Comparison of ENCODE assay signal across 11 mouse cellular contexts in genomic region chr15:85903826-85904225, GRCm38 (mm10). TPM values are rescaled to one million over a fixed set of nuclear protein-coding genes. Genes with fewer than 3 reads are reported as not detected.
A peak's percentile ranks its signal among the peaks of the same experiment; 100 is the strongest.
DNase-seq lines count a peak whose midpoint lies in the region; ATAC-seq and TF ChIP-seq lines count a peak whose summit lies in the region.
"Had no signal": no experiment of that assay in that cellular context is flagged by ENCODE, and none has a peak within 500 bp of the region (broad histone marks: within the 10 kb centered on the region; RNA-seq: fewer than 3 reads in every experiment).

No protein-coding gene starts in this region.

- no peak for ATAC-seq in liver, embryonic 14.5 days (ENCODE audit: insufficient read depth)
- ATAC-seq: activated CD4-positive, CD25-positive, alpha-beta regulatory T cell, adult 4 months had no signal

- no peaks in the 10 kb centered on the region for H3K79me2 ChIP-seq in C2C12 (ENCODE audit: control insufficient read depth, insufficient read depth)

- no peak overlapping the region for H3K9ac ChIP-seq in liver, embryonic 14.5 days (replicated peaks)
- H3K9ac ChIP-seq: kidney, embryonic 15.5 days had no signal

- H3K79me3 ChIP-seq in C2C12 (ENCODE audit: low read depth), result no peaks in the 10 kb centered on the region

- H3K36me3 ChIP-seq in C2C12 (ENCODE audit: control insufficient read depth, insufficient read depth), result no peaks in the 10 kb centered on the region
- no peaks in the 10 kb centered on the region for H3K36me3 ChIP-seq in liver, embryonic 14.5 days (replicated peaks; ENCODE audit: control insufficient read depth, insufficient read depth, low read depth)
- H3K36me3 ChIP-seq in midbrain, embryonic 10.5 days, result peaks cover 82% of the 10 kb centered on the region

- no peak overlapping the region for H3K27ac ChIP-seq in layer of hippocampus, adult 2 months
- H3K27ac ChIP-seq in liver, embryonic 14.5 days, result no peak overlapping the region
- no peak overlapping the region for H3K27ac ChIP-seq in midbrain, embryonic 10.5 days (replicated peaks)
- H3K27ac ChIP-seq: kidney, embryonic 15.5 days had no signal

- peaks cover 11% of the 10 kb centered on the region for H3K27me3 ChIP-seq in C2C12 (ENCODE audit: control insufficient read depth, insufficient read depth, insufficient read length)
- no peaks in the 10 kb centered on the region for H3K27me3 ChIP-seq in liver, embryonic 14.5 days (ENCODE audit: control insufficient read depth, insufficient read depth, low read length)
- no peaks in the 10 kb centered on the region for H3K27me3 ChIP-seq in midbrain, embryonic 10.5 days (ENCODE audit: low read depth, poor library complexity, severe bottlenecking)
- H3K27me3 ChIP-seq: kidney, embryonic 15.5 days had no signal

- no peak overlapping the region for H3K4me3 ChIP-seq in layer of hippocampus, adult 2 months
- no peak overlapping the region for H3K4me3 ChIP-seq in C2C12 (ENCODE audit: insufficient read depth, poor library complexity, severe bottlenecking)
- no peak overlapping the region for H3K4me3 ChIP-seq in liver, embryonic 14.5 days (ENCODE audit: insufficient read depth in 1 of 2, low read depth in 2 of 2, low read length in 2 of 2)
- H3K4me3 ChIP-seq in midbrain, embryonic 10.5 days, result no peak overlapping the region
- H3K4me3 ChIP-seq: kidney, embryonic 15.5 days had no signal

- no peak overlapping the region for H3ac ChIP-seq in C2C12 (ENCODE audit: control insufficient read depth, insufficient read length, low read depth)

- H3K9me3 ChIP-seq in liver, embryonic 14.5 days (ENCODE audit: control insufficient read depth, low read length), result no peaks in the 10 kb centered on the region
- no peaks in the 10 kb centered on the region for H3K9me3 ChIP-seq in midbrain, embryonic 10.5 days (replicated peaks)
- H3K9me3 ChIP-seq: kidney, embryonic 15.5 days had no signal

- no peak for TF ChIP-seq EP300 in liver, embryonic 14.5 days (IDR thresholded peaks at IDR 0.05; ENCODE audit: low read depth)

- DNase-seq in layer of hippocampus, adult 2 months (ENCODE audit: low spot score in 2 of 2), result no peak
- no peak for DNase-seq in layer of hippocampus, adult 9-11 months
- peak; percentile 65 for DNase-seq in ES-CJ7 (ENCODE audit: low read depth, low spot score)
- DNase-seq in liver, embryonic 14.5 days (ENCODE audit: low read depth in 3 of 3, low spot score in 3 of 3), result no peak
- no peak for DNase-seq in embryo, embryonic 10.5 days (ENCODE audit: low spot score)
- no peak for DNase-seq in midbrain, embryonic 10.5 days (ENCODE audit: low spot score)
- DNase-seq: gastrocnemius, postnatal 10 days; thymus, postnatal 36 days had no signal

- no peaks in the 10 kb centered on the region for H3K4me1 ChIP-seq in liver, embryonic 14.5 days (replicated peaks; ENCODE audit: control insufficient read depth in 2 of 2, insufficient read depth in 2 of 2, low read length in 1 of 2)
- H3K4me1 ChIP-seq in midbrain, embryonic 10.5 days, result no peaks in the 10 kb centered on the region

- peak; percentile 68 for TF ChIP-seq CTCF in layer of hippocampus, adult 2 months (conservative IDR thresholded peaks at IDR 0.05)
- peak; percentile 70 for TF ChIP-seq CTCF in C2C12 (IDR thresholded peaks at IDR 0.05; ENCODE audit: control insufficient read depth, insufficient read depth, insufficient read length)
- TF ChIP-seq CTCF in liver, embryonic 14.5 days (IDR thresholded peaks at IDR 0.05; ENCODE audit: low read depth), result peak; percentile 81

- WGBS in liver, embryonic 14.5 days (ENCODE audit: insufficient replicate concordance), result 52% methylated on average over 8 of the region's 8 CpGs
- 75% methylated on average over 8 of the region's 8 CpGs for WGBS in midbrain, embryonic 10.5 days

- no peak overlapping the region for H3K4me2 ChIP-seq in liver, embryonic 14.5 days (ENCODE audit: low read depth)
- H3K4me2 ChIP-seq: kidney, embryonic 15.5 days had no signal

TF ChIP-seq in C2C12, 6 proteins besides CTCF, POLR2A, EP300 and RAD21:
- TF ChIP-seq MYOD1 (IDR thresholded peaks at IDR 0.05; ENCODE audit: control insufficient read depth, insufficient read length, low read depth) (no peak), FOSL1 (IDR thresholded peaks at IDR 0.05; ENCODE audit: insufficient read depth, low read length, poor library complexity, severe bottlenecking) (no peak), CEBPB (IDR thresholded peaks at IDR 0.05; ENCODE audit: low read depth) (no peak), MYOG (IDR thresholded peaks at IDR 0.05; ENCODE audit: control insufficient read depth, extremely low read depth, insufficient read length) (no peak), USF1 (IDR thresholded peaks at IDR 0.05; ENCODE audit: low read depth) (no peak), MAX (IDR thresholded peaks at IDR 0.05) (no peak)

RNA-seq across cellular contexts. Expression of gene Trmu, which starts 24.7 kb away (rescaled TPM):
- 10 to 100 TPM; 36.9 to 41.5 TPM for total RNA-seq in layer of hippocampus, adult 2 months (2021)
- polyA plus RNA-seq in C2C12 (2012; fragmentation: generic; extraction: Trizol), result 10.4 TPM
- polyA plus RNA-seq in liver, embryonic 14.5 days (2012; rRNA removed), result 9.5 and 15.2 TPM in 2 replicates
- 10.9 and 12.7 TPM in 2 replicates for polyA plus RNA-seq in liver, embryonic 14.5 days (2014; fragmentation: Nextera tagmentation; extraction: Ambion mirVana)
- 36.3 and 39.5 TPM in 2 replicates for polyA plus RNA-seq in midbrain, embryonic 10.5 days (2016; fragmentation: Nextera tagmentation; extraction: Ambion mirVana)

RNA-seq across cellular contexts. Expression of gene Gtse1, which starts 44.3 kb away (rescaled TPM):
- under 1 TPM; 0.42 to 0.54 TPM for total RNA-seq in layer of hippocampus, adult 2 months (2021)
- polyA plus RNA-seq in C2C12 (2012; fragmentation: generic; extraction: Trizol), result 60.7 TPM
- 20.6 TPM in 2 replicates for polyA plus RNA-seq in liver, embryonic 14.5 days (2012; rRNA removed)
- polyA plus RNA-seq in liver, embryonic 14.5 days (2014; fragmentation: Nextera tagmentation; extraction: Ambion mirVana), result 21.1 and 22.9 TPM in 2 replicates
- polyA plus RNA-seq in midbrain, embryonic 10.5 days (2016; fragmentation: Nextera tagmentation; extraction: Ambion mirVana), result 53.5 and 61.1 TPM in 2 replicates
